Mouse (Mus musculus) stomach, embryonic 14.5 days (tissue): ENCODE measurements at regions not wholly inside any gene's neighbourhood (a gene's known extent, or its start where the extent isn't known, plus 50 kb on each side); places are given as distances from the start of the nearest gene placed in this dataset.

Experiments used
- ATAC-seq: fragments of 200-750 bp; cut with Nextera tagmentation; 2 replicates; pipeline ENCODE4 v1.8.0; 2017; ENCODE audit warnings: low read depth, moderate TSS enrichment; ENCODE audit not compliant: insufficient number of reproducible peaks, insufficient read depth, low FRiP score
- H3K27ac ChIP-seq: fragments of 300-500 bp; sonication (generic); 2 replicates; pipeline ENCODE4 v1.5.1; 2014; ENCODE audit warnings: mild to moderate bottlenecking, low read length, moderate library complexity, mixed read lengths
- H3K27me3 ChIP-seq: fragments of 300-500 bp; sonication (generic); 2 replicates; pipeline ENCODE4 v1.6.1; 2014; ENCODE audit warnings: low read length, control low read depth, mixed read lengths; ENCODE audit not compliant: control insufficient read depth, insufficient read depth
- H3K36me3 ChIP-seq: fragments of 300-500 bp; sonication (generic); 2 replicates; pipeline ENCODE4 v1.6.1; 2014; ENCODE audit warnings: mild to moderate bottlenecking, control low read depth, low read length, moderate library complexity, mixed read lengths; ENCODE audit not compliant: control insufficient read depth, insufficient read depth
- H3K4me1 ChIP-seq: fragments of 300-500 bp; sonication (generic); 2 replicates; pipeline ENCODE4 v1.6.1; 2014; ENCODE audit warnings: low read length, control low read depth, mixed read lengths; ENCODE audit not compliant: control insufficient read depth, insufficient read depth
- H3K4me2 ChIP-seq: fragments of 300-500 bp; sonication (generic); replicated peaks from 2 replicates; pipeline ENCODE4 v1.6.1; 2014; ENCODE audit warnings: low read depth, low read length, control low read depth
- H3K4me3 ChIP-seq: fragments of 300-500 bp; sonication (generic); 2 replicates; pipeline ENCODE4 v1.5.1; 2014; ENCODE audit warnings: low read depth, low read length, control low read depth
- H3K9ac ChIP-seq: fragments of 300-500 bp; sonication (generic); replicated peaks from 2 replicates; pipeline ENCODE4 v1.6.1; 2014; ENCODE audit warnings: low read depth, mild to moderate bottlenecking, control low read depth, low read length, moderate library complexity, mixed read lengths
- H3K9me3 ChIP-seq: fragments of 300-500 bp; sonication (generic); 2 replicates; pipeline ENCODE4 v1.6.1; 2016; ENCODE audit warnings: low read depth, low read length, control low read depth; ENCODE audit not compliant: control insufficient read depth
- WGBS: fragments of 180-500 bp; shearing (Covaris S2); extraction: QIAGEN DNeasy Blood & Tissue Kit; methylation state at CpG from one replicate; pipeline ENCODE4 v1.1.7; 2014; 5-methylcytosine and 5-hydroxymethylcytosine counted together

DNA sequence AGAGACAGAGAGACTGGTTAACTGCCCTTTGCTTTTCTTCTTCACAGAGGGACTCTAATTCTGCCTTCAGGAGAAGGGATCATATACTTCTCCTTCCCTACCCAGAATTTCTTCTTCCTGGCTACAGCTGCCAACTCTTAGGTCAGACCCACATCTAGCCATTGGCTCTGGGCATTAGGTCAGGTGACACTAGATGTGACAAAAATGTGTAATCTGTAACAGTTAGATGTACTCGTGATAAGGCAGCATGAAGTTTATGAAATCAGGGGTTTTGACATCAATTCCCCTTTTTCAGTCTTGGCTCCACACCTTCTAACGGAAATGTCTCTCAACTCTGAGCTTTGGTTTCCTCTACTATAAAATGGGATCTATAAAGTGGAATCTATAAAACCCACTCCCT lies 428.4 kb downstream of the Bmper start:
- Histone ChIP-seq H3K9ac (no peak overlapping the region), H3K9me3 (no peaks in the 10 kb centered on the region), H3K36me3 (no peaks in the 10 kb centered on the region), H3K4me2 (no peak overlapping the region), H3K4me3 (no peak overlapping the region), H3K27ac (no peak overlapping the region), H3K27me3 (no peaks in the 10 kb centered on the region), H3K4me1 (no peaks in the 10 kb centered on the region)
- no peak for ATAC-seq
- 81% methylated on average over 2 of the region's 2 CpGs for WGBS

DNA sequence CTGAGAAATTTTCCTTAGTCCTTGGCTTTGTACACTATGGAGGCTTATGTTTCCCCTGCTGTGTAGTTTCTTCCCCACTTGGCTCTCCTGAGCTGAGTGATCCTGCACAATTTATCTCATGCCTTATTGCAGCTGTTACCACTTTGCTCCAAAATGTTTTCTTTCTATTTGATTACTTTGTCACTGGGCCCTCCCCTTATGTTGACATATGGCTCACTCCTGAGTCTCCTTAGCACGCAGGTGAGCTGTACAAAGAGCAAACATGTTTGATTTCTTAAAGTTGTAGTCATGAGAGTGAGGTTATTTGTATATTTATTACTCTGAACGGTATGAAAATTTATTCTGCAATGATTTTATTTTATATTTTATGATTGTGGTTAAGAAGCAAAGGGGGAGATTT lies 430.2 kb downstream of the Bmper start:
- H3K9me3 ChIP-seq: no peaks in the 10 kb centered on the region
- peak; percentile 74 for ATAC-seq
- H3K27me3 ChIP-seq: no peaks in the 10 kb centered on the region
- no peaks in the 10 kb centered on the region for H3K36me3 ChIP-seq
- no peak overlapping the region for H3K4me2 ChIP-seq
- no peak overlapping the region; the same call in 1 of the 2 replicates for H3K27ac ChIP-seq
- H3K4me3 ChIP-seq: no peak overlapping the region
- H3K9ac ChIP-seq: no peak overlapping the region
- H3K4me1 ChIP-seq: no peaks in the 10 kb centered on the region
- WGBS: 44% methylated on average over 2 of the region's 2 CpGs

DNA sequence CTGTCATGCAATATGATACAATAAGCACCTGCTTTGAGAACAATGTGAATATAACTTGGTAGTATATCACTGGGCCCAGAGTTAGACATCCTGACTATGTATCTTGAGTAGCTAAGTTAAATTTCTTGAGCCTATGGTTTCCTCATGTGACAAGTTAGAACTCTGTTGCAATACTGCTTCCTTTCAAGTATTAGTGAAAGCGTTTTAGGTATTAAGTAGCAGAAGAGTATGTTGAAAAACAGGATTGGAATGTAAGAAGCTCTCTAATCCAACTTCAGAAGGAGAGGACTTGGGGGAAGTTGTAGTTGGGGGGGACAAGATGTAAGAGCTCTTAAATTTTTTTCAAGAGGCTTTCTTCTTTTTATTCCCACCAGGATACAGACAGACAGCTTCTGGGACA lies 431.9 kb downstream of the Bmper start:
- no peak overlapping the region for H3K27ac ChIP-seq
- H3K27me3 ChIP-seq: no peaks in the 10 kb centered on the region
- no peak overlapping the region for H3K9ac ChIP-seq
- H3K4me2 ChIP-seq: no peak overlapping the region
- H3K4me1 ChIP-seq: no peaks in the 10 kb centered on the region
- WGBS: 78% methylated on average over 1 of the region's 1 CpGs
- H3K9me3 ChIP-seq: no peaks in the 10 kb centered on the region
- H3K4me3 ChIP-seq: no peak overlapping the region
- H3K36me3 ChIP-seq: no peaks in the 10 kb centered on the region
- no peak for ATAC-seq

DNA sequence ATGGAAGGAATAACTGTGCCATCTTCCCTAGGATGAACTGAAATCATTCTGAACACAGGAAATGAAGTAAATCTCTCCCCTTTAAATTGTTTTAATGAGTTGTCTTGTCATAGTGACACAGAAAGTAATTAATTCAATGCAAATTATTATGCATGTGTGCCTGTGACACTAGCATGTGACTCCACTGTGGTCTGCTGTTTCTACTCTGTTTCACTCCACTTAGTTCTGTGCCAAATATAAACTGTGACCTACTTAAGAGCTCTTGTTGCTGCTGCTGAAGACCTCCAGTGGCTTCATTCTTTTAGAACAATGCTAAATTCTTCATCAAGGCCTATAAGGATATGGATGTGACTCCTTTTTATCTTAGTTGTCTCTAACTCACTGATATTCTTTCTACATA lies 431.8 kb upstream of the Npsr1 start:
- Histone ChIP-seq H3K9ac (no peak overlapping the region), H3K27ac (no peak overlapping the region), H3K4me1 (0 out of 2 replicates have a peak, but pooled peaks cover 3% of the 10 kb centered on the region), H3K9me3 (no peaks in the 10 kb centered on the region), H3K27me3 (no peaks in the 10 kb centered on the region), H3K4me3 (no peak overlapping the region), H3K36me3 (no peaks in the 10 kb centered on the region), H3K4me2 (no peak overlapping the region)
- ATAC-seq: no peak

DNA sequence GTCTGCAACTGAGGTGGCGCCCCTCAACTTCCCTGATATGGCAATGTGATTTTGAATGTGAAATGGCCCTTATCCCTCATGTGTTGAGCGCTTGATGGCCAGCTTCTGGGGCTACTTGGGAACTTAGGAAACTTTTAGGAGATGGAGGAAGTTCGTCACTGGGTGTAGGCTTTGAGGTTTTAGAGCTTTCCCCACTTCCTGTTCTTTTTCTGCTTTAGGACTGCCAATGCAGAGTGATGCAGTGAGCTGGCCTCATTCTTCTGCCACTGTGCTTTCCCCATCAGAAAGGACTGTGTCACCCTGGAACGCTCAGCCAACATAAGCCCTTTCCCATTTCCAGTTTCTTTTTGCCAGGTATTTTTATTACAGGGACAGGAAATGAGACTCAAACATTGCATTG lies 428.6 kb upstream of the Npsr1 start:
- Histone ChIP-seq H3K4me1 (0 out of 2 replicates have a peak, but pooled peaks cover 3% of the 10 kb centered on the region), H3K36me3 (no peaks in the 10 kb centered on the region), H3K4me2 (no peak overlapping the region), H3K27ac (no peak overlapping the region), H3K9me3 (no peaks in the 10 kb centered on the region), H3K9ac (no peak overlapping the region), H3K4me3 (no peak overlapping the region), H3K27me3 (no peaks in the 10 kb centered on the region)
- WGBS: 87% methylated on average over 4 of the region's 4 CpGs
- no peak for ATAC-seq

DNA sequence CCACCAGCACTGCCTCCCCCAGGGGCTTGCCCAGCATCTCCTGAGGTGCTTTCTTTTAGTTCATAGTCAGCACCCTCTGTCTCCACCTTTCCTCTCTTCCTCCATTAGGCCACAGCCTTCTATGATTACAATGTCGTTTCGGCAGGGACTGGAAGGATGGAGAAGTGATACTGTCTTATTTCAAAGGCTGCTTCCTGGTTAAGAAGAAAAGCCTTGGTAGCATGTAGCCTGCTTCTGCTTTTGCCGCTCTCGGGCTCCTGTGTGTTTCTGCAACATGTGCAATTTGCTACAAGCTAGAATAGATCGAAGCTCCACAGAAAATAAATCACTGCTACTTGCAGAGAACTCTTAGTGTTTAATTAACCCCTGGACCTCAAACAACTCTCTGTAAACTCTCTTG lies 427.2 kb upstream of the Npsr1 start:
- no peak overlapping the region for H3K27ac ChIP-seq
- no peaks in the 10 kb centered on the region for H3K36me3 ChIP-seq
- H3K27me3 ChIP-seq: no peaks in the 10 kb centered on the region
- H3K4me3 ChIP-seq: no peak overlapping the region
- H3K9ac ChIP-seq: no peak overlapping the region
- 0 out of 2 replicates have a peak, but pooled peaks cover 3% of the 10 kb centered on the region for H3K4me1 ChIP-seq
- no peak for ATAC-seq
- no peak overlapping the region for H3K4me2 ChIP-seq
- 12% methylated on average over 5 of the region's 5 CpGs for WGBS
- no peaks in the 10 kb centered on the region for H3K9me3 ChIP-seq

DNA sequence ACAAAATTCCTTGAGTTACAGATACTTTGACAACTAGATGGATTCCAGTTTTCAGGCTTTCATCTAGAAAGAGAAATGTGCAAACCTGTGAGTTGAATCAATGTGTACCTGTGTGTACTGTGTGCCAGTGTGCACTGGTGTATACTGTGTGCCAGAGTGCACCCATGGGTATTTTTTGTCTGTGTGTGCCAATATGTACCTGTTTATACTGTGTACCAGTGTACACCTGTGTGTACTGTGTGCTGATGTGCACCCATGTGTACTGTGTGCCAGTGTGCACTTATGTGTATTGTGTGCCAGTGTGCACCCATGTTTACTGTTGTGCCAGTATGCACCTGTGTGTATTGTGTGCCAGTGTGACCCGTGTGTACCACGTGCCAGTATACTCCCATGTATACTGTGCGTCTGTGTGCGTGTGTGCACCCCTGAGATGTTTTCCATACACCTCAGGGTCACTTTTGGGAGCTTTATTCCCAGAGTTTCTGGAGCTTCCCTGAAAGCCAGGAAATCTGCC lies 424.4 kb upstream of the Npsr1 start:
- Histone ChIP-seq H3K4me3 (no peak overlapping the region), H3K27ac (no peak overlapping the region), H3K27me3 (no peaks in the 10 kb centered on the region), H3K36me3 (no peaks in the 10 kb centered on the region), H3K4me2 (no peak overlapping the region), H3K9ac (no peak overlapping the region), H3K9me3 (no peaks in the 10 kb centered on the region), H3K4me1 (0 out of 2 replicates have a peak, but pooled peaks cover 3% of the 10 kb centered on the region)
- ATAC-seq: peak; percentile 61; the same call in 1 of the 2 replicates
- WGBS: 90% methylated on average over 4 of the region's 4 CpGs

DNA sequence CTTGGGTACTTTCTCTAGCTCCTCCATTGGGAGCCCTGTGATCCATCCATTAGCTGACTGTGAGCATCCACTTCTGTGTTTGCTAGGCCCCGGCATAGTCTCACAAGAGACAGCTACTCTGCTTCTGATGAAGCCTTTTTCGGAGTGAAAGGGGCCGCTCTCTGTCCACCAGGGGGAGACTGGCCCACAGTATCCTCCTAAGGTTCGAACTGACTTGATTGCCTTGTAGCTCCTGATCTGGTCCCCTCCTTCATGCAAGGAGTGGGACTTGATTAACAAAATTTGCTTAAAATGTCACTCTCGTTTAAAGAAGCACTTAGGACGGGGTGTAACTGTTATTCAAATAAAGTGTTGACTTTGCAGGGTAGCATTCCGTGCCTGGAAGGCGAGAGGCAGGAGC lies 423.0 kb upstream of the Npsr1 start:
- no peak for ATAC-seq

DNA sequence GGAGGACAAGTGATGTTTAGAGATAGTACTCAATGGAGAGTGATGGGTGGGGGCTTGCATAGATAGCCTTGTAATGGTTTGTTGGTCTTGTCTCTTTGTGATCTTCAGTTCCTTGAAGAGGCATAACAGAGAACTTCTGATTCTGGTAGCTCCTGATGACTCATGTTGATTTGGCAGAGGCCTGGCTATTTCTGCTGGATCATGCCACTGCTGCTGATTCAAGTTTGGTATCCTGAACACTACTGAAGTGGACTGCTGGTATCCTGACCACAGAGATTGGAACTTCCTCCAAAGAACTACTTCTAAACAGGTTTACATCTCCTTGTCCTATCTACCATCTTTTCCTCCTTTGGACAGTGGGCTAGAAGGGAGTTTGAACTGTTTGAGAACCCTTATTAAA lies 408.3 kb upstream of the Npsr1 start:
- no peak for ATAC-seq
- Histone ChIP-seq H3K27me3 (no peaks in the 10 kb centered on the region), H3K4me3 (no peak overlapping the region), H3K36me3 (no peaks in the 10 kb centered on the region), H3K27ac (no peak overlapping the region), H3K4me2 (no peak overlapping the region), H3K9me3 (no peaks in the 10 kb centered on the region), H3K4me1 (no peaks in the 10 kb centered on the region), H3K9ac (no peak overlapping the region)

More for the DNA sequence above, 423.0 kb upstream of the Npsr1 start:
- no peak overlapping the region for H3K4me3 ChIP-seq
- WGBS: 31% methylated on average over 8 of the region's 8 CpGs
- 0 out of 2 replicates have a peak, but pooled peaks cover 3% of the 10 kb centered on the region for H3K4me1 ChIP-seq
- H3K9me3 ChIP-seq: no peaks in the 10 kb centered on the region
- no peaks in the 10 kb centered on the region for H3K36me3 ChIP-seq
- no peak overlapping the region for H3K27ac ChIP-seq
- no peak overlapping the region for H3K9ac ChIP-seq
- H3K27me3 ChIP-seq: no peaks in the 10 kb centered on the region
- H3K4me2 ChIP-seq: no peak overlapping the region
